Mouse (Mus musculus) right cerebral cortex, postnatal 36 days (tissue): ENCODE results near the gene Impg1.

Experiments used
- DNase-seq, 2 experiments: peaks; one replicate each; pipeline ENCODE4 v3.0.0; 2022; ENCODE audit warnings: low spot score in 2 of 2, mixed read lengths in 1 of 2

The Impg1 gene

GRCm38 (mm10) chr9:80282426-80282825, 182.9 kb downstream of the Impg1 start:
- no peak for DNase-seq

GRCm38 (mm10) chr9:80280724-80281123, 184.6 kb downstream of the Impg1 start:
- no peak for DNase-seq

DNA sequence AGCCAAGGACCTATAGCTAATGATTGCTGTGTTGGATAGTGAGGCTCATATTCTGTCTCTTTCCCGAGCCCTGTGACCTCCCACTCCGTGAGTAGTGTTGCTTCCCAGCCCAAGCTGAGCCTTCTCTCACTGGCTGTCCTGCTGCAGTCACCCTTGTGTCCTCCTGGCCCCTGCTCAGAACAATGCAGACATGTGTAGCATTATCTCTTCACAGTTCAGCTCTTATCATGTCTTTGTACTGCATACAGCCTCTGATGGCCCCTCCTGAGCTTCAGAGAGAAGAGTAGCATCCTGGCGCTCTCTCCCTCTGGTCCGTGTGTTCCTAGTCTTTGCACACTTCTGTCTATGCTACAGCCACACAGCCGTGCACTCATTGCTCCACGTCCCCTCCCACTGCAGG, 187.5 kb downstream of the Impg1 start:
- no peak for DNase-seq

- no peak for DNase-seq
Observed at GRCm38 (mm10) chr9:80277157-80277556, 188.1 kb downstream of the Impg1 start.

- DNase-seq, result no peak
Observed at GRCm38 (mm10) chr9:80275772-80276134, 189.5 kb downstream of the Impg1 start.

DNA sequence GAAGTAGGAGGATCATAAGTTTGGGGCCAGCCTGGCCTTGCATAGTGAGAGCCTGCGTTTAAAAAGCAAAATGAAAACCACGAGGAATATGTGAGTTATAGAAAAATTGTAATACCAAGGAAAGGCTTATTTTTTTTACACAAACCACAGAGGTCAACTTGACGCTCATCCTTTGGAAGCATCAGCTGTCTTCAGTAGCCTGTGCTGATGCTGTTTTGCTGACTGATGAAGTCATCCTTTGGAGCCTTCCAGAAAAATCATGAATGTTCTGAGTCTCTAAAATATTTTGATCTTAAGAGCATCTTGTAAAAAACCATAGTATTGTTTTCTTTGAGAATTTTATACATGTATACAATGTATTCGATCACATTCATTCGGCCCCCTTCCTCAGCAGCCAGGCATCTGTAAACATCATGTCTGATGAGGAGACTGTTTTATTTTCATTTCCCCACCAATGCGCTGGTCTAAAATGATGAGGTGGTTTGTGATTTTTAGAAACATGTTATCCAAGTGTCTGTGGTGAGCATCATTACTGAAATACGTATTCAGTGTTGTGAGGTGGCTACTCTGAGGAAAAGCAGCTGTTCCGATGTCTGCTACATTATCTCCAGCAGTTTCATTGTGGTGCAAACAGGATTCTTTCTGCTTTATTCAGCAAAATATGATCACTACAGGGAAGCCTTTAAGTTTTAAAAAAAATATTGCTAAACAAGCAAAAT, 190.1 kb downstream of the Impg1 start:
- DNase-seq, result no peak

DNA sequence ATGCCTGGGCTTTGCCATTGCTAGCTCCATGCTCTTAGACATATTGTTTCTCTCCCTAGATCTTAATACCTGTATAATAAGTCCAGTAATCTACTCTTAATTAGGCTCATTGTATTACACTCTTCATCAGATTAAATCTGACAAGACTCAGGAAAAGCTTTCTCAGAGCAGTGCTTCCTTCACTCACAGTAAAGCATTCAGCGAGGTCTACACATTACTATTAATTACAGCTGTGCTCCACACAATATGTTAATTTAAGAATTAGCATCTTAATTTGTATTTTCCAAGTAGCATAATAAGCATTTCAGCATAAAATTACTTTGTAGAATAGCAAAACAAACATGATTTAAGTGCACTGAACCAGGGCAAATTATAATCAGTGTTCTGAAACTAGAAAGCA, 192.3 kb downstream of the Impg1 start:
- DNase-seq, result no peak

- DNase-seq, result no peak
Observed at GRCm38 (mm10) chr9:80269596-80269995, 195.7 kb downstream of the Impg1 start.

DNA sequence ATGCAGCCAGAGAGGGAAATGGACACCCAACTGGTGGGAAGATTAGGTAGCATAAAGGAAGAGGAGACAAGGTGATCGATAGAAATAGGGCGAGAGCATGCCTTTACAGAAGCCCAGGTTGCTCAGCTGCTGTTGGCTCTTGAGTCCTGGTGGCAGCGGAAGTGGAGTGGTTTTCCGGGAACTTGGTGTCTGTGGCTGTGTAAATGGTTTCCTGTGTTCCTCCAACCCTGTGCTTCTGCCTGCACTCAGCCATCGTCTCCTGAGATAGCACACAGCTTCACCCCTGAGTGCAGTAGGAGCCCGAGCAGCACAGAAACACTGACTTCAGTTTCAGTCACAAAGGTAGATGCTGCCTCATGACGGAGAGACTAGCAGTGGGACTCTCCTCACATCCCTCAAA, 198.8 kb downstream of the Impg1 start:
- no peak for DNase-seq

DNA sequence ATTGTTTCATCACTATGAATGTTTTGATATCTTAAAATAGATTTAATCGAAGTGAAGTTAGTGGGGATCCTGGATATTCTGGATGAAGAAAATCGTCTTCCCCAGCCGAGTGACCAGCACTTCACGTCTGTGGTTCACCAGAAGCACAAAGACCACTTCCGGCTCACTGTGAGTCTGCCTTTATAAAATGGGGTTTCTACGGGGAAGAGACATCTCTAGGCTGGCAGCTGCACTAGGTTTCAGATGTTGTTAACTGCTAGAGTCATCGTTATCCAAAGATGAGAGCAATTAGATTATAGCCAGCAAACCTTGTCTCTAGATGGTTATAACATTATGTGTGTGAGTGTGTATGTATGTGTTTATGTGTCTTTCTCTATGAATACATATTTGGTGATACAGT, 199.2 kb downstream of the Impg1 start:
- DNase-seq, result no peak
